Mouse (Mus musculus) adrenal gland, adult 2 months (tissue): ENCODE measurements at regions not wholly inside any gene's neighbourhood (a gene's known extent, or its start where the extent isn't known, plus 50 kb on each side); places are given as distances from the start of the nearest gene placed in this dataset.

Experiments used
- DNase-seq: peaks from one replicate; pipeline ENCODE4 v3.0.0; 2021

DNA sequence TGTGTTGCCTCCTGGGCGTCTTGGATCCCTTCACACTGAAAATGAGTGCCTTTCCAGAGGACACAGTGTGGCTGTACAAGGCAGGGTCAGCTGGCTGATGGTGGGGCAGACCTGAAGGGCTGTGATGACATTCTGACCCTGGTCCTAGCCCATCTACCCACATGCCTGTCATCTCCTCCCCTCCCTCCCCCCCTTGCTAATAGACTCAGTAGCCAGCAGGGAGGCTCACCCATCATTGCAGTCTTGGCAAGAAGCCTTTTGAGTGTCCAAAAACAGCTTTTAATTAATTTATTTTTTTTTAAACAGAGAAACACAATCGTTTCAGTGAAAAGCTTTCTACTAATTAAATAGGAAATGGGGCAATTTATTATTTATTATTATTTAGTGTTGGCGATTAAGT lies 67.0 kb upstream of the Ssx2ip start:
- no peak for DNase-seq

GRCm38 (mm10) chr3:146337861-146338281 lies 66.6 kb upstream of the Ssx2ip start:
- no peak for DNase-seq

DNA sequence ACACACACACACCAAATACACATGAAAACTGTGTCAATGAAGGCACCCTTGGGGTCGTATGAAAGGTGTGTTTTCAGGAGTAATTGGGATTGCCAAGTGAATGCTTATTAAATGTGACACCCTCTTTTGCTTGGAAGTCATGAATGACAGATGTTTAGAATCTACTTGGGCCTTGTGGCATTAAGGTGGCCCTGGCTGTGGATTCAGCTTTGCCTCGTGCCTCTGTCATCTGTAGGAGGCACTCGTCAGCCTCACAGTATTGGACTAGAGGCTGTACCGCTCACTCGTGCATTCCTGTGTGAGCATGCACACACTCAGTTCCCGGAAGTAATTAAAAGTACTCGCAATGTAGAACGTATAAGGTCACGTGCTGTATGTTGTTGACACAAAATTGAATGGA lies 66.0 kb upstream of the Ssx2ip start:
- no peak for DNase-seq

DNA sequence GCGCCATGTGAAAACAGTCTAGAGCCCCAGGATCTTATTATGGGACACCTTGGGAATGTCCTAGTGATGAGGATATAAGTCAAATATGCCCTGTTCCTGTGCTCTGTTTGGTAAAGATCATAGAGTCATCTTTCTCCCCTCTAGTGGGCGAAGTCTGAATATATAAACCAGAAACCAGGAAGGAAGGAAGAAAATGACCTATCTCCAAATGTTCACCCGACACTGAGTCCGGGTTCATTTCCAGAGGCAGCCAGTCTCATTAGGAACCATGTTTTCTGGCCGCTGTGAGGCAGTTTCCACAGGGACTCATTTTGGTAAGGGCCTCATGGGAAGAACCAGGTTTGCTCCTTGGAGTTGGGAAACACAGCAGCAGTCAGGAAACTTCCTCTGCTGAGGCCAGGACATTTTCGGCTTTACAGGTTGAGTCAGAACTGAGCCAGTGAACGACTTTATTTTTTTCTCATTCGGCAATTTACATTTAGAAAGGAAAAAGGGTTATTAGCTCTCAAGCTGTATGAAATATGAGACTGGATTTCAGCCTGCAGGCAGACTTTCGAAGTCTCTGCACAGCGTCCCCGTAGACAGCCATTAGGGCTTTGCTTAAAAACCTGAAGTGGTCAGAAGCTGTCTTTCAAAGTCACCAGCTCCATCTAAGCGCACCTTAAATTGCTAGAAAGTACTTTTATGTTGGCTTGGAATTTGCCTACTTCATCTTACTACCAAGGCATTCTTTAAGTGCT lies 64.0 kb upstream of the Ssx2ip start:
- no peak for DNase-seq

- DNase-seq, result no peak
Observed at GRCm38 (mm10) chr3:146341652-146342340, 62.6 kb upstream of the Ssx2ip start.

DNA sequence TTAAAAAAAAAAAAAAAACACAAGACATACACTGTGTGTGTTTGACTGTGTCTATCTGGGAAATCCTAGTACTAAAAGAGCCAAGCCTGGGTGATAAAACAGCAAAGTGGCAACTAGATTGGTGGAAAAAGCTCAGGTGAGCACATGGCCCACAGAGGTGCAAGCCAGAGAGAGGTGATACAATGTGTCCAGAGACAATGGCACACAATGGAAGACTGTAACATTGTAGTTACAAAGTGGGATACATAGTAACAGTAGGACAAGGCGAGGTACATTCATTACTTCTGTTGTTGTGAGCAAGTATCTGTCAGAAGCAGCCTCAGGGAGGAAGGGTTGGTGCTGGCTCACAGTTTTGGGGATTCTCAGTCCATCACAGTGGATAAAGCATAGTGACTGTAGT lies 61.7 kb upstream of the Ssx2ip start:
- DNase-seq, result no peak

DNA sequence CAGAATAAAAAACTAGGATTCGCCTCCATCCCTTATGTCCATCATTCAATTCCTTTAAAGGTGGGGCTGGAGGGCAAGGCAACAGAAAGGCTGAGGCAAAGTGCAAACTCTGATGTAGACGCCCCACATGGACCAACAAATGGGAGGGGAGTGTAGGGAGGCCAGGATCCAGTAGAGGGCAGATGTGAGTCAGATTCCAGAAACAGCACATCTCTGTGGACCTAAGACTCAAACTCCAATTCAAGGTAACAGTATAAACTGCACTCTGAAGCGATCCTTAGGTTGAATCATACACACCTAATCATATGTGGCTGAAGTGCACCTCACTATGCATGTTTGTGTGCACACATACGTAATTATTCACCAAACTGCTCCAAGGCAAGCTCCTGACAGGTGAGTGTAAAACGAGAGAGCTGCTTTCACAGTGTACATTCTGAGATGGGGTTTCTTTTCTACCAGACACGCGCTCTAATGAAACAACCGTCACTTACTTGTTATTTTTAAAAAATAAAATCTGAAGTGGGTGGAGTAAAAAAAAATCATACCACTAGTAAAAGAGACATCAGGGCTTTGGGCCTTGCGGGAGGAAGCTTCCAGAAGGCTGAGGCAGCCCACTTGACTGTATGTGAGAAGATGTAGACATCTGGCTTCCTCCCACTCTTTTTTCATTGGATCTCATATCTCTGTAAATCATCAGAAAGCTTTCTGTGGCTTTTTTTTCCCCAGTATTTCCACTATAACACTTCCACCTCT lies 60.6 kb upstream of the Ssx2ip start:
- peak; percentile 56 for DNase-seq

GRCm38 (mm10) chr3:146344402-146345025 lies 59.9 kb upstream of the Ssx2ip start:
- DNase-seq, result no peak

- DNase-seq, result peak; percentile 74
Observed at GRCm38 (mm10) chr3:146345308-146345780, 59.1 kb upstream of the Ssx2ip start.

- DNase-seq, result no peak
Observed at GRCm38 (mm10) chr3:146345946-146346345, 58.5 kb upstream of the Ssx2ip start.

DNA sequence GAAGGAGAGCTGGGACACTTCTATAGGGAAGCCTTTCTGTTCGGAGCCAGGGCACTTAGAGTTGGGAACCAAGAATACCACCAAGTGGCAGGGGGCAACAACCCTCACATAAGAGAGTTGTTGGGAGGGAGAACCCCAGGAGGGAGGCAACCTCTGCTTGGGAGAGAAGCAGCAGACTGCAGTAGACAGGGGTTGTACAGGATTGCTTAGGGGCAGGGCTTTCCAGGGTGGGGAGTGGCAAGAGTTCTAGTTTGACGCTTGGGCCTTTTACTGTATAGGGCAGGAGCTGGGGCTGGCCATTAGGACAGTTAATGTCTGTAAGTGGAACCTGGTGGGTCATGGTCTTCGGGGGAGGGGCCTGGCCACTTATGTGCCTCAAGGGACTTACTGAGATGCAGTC lies 57.1 kb upstream of the Ssx2ip start:
- DNase-seq, result no peak

GRCm38 (mm10) chr3:146348921-146349320 lies 55.5 kb upstream of the Ssx2ip start:
- DNase-seq, result no peak

GRCm38 (mm10) chr3:146349393-146349792 lies 55.0 kb upstream of the Ssx2ip start:
- DNase-seq, result no peak

GRCm38 (mm10) chr3:146350126-146350525 lies 54.3 kb upstream of the Ssx2ip start:
- DNase-seq, result no peak

DNA sequence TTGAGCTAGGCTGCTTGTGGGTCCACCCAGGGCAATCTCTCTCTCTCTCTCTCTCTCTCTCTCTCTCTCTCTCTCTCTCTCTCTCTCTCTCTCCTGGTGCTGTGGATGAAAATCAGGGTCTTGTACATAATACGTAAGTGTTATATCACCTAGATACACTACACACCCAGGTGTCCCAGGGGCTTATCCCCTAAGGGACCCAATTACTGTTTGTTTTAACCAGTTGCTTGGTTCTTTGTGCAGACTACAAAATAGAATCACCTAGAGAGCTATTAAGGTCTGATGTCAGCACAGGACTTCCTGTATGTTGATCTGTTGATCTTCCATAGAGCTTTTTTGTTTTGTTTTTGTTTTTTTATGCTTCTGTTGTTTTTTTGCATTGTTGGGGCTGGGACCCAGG lies 53.0 kb upstream of the Ssx2ip start:
- DNase-seq, result no peak

- no peak for DNase-seq
Observed at GRCm38 (mm10) chr3:146352187-146352586, 52.3 kb upstream of the Ssx2ip start.

GRCm38 (mm10) chr3:146353961-146354360 lies 50.5 kb upstream of the Ssx2ip start:
- DNase-seq, result no peak
